Mouse (Mus musculus): ENCODE measurements around the gene Scd2.

DNA sequence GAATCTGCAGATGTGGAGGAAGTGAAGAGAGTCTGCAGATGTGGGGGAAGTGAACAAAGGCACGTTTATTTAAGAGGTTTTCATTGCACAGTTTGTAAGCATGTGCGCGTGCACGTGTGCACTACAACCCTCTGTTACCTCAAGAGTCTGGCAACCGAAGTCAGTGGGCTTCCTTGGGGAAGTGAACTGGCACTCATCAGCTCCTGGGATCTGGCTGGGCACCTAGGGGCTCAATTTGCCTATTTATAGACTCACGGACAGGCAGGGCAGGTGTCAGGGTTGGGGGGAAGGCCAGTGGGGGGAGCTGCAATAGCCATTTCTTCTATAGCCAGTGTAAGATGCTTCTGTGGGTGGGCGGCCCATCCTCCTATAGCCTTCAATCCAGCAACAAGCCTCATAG is 58.3 kb downstream of the Scd2 start:
- TF ChIP-seq POLR2A (IDR thresholded peaks at IDR 0.05; ENCODE audit: borderline replicate concordance, low read depth, low read length) (no peak), CTCF (IDR thresholded peaks at IDR 0.05; ENCODE audit: low read depth, low read length) (no peak)
